Mouse (Mus musculus) CH12F3 (cell line): ENCODE results near the gene Elovl1.

Source experiments
- in situ Hi-C: fragments of 300-500 bp; cut with MboI; formaldehyde crosslinking; loops from 2 replicates; pipeline ENCODE4 v1.14.3; 2020; ENCODE audit warnings: low sequenced_read_pairs

The Elovl1 gene

GRCm38 (mm10) chr4:118428531-118429214 lies 780 bp downstream of the Elovl1 start:
- in situ Hi-C loops = no loop called here

- in situ Hi-C loops = no loop called here
These were observed 1.5 kb downstream of the Elovl1 start for GRCm38 (mm10) chr4:118429215-118429895.

- in situ Hi-C loops = no loop called here
These were observed 4.4 kb downstream of the Elovl1 start for GRCm38 (mm10) chr4:118432332-118432731.

GRCm38 (mm10) chr4:118436820-118437603 lies 9.1 kb downstream of the Elovl1 start, which contains the start of gene Cdc20:
Cdc20 (minus strand) TSS chr4:118437352.
- in situ Hi-C loops = no loop called here

GRCm38 (mm10) chr4:118437829-118438253 lies 9.9 kb downstream of the Elovl1 start:
- in situ Hi-C loops = no loop called here

GRCm38 (mm10) chr4:118445088-118445487 lies 17.2 kb downstream of the Elovl1 start:
- in situ Hi-C loops = no loop called here

GRCm38 (mm10) chr4:118445781-118446414 lies 18.0 kb downstream of the Elovl1 start:
- in situ Hi-C loops = no loop called here

- in situ Hi-C loops = no loop called here
These were observed 18.7 kb downstream of the Elovl1 start for GRCm38 (mm10) chr4:118446415-118447153.

- in situ Hi-C loops = no loop called here
These were observed 29.6 kb downstream of the Elovl1 start, which contains the start of gene Mpl for GRCm38 (mm10) chr4:118457345-118457975. Mpl (minus strand) TSS chr4:118457513.

- in situ Hi-C loops = no loop called here
These were observed 37.1 kb downstream of the Elovl1 start for GRCm38 (mm10) chr4:118464956-118465355.

- in situ Hi-C loops = no loop called here
These were observed 37.8 kb downstream of the Elovl1 start for GRCm38 (mm10) chr4:118465697-118466163.

GRCm38 (mm10) chr4:118471281-118471680 lies 43.4 kb downstream of the Elovl1 start:
- in situ Hi-C loops = no loop called here

- in situ Hi-C loops = no loop called here
These were observed 44.8 kb downstream of the Elovl1 start for GRCm38 (mm10) chr4:118472687-118473086.

- in situ Hi-C loops = no loop called here
These were observed 49.1 kb downstream of the Elovl1 start for GRCm38 (mm10) chr4:118476773-118477530.
